9 mouse cellular contexts compared by ENCODE assay signal in genomic region chr6:146685781-146686308, GRCm38 (mm10). TPM values are rescaled to one million over a fixed set of nuclear protein-coding genes. Genes with fewer than 3 reads are reported as not detected.
DNase-seq lines count a peak whose midpoint lies in the region; ATAC-seq lines count a peak whose summit lies in the region.
"Had no signal": no experiment of that assay in that cellular context is flagged by ENCODE, and none has a peak within 500 bp of the region (broad histone marks: within the 10 kb centered on the region; RNA-seq: fewer than 3 reads in every experiment).

No protein-coding gene starts in this region.

- no peaks in the 10 kb centered on the region for H3K4me1 ChIP-seq in intestine, embryonic 16.5 days (ENCODE audit: control insufficient read depth, insufficient read depth, low read length)

- 67% methylated on average over 17 of the region's 17 CpGs for WGBS in intestine, embryonic 16.5 days

- no peak overlapping the region for H3K9ac ChIP-seq in intestine, embryonic 16.5 days (ENCODE audit: low read depth, low read length)

- peak; percentile 70 for ATAC-seq in intestine, embryonic 16.5 days
- peak; percentile 88 for ATAC-seq in megakaryocyte-erythroid progenitor cell, adult 5-6 weeks (replicated peaks; ENCODE audit: low FRiP score, low TSS enrichment, poor library complexity, severe bottlenecking)

- intact Hi-C loops in gastrocnemius, postnatal 14 days (cut with DNase I; ENCODE audit: low total_unique reads), result no loop called here

- peak; percentile 48 for DNase-seq in kidney, postnatal 10 days
- DNase-seq in kidney, adult 11 months, result no peak
- DNase-seq in Muller cell, postnatal 12 days (ENCODE audit: inconsistent ontology term), result peak; percentile 15
- DNase-seq in gastrocnemius, postnatal 14 days, result peak; percentile 37
- DNase-seq in urinary bladder, postnatal 25 days (ENCODE audit: low spot score), result peak; percentile 42
- DNase-seq in neural tube, embryonic 10.5 days (ENCODE audit: extremely low spot score, low spot score), result no peak

- no peaks in the 10 kb centered on the region for H3K36me3 ChIP-seq in intestine, embryonic 16.5 days (ENCODE audit: control insufficient read depth, insufficient read depth, low read length)

- H3K27ac ChIP-seq in intestine, embryonic 16.5 days (ENCODE audit: low read length), result no peak overlapping the region
- H3K27ac ChIP-seq: kidney, postnatal 0 days had no signal

- no peaks in the 10 kb centered on the region for H3K9me3 ChIP-seq in intestine, embryonic 16.5 days (ENCODE audit: control insufficient read depth, low read length)

- H3K27me3 ChIP-seq in intestine, embryonic 16.5 days (replicated peaks; ENCODE audit: control insufficient read depth, insufficient read depth, low read length), result no peaks in the 10 kb centered on the region

- no peak overlapping the region for H3K4me2 ChIP-seq in intestine, embryonic 16.5 days (ENCODE audit: low read depth, low read length)

- H3K4me3 ChIP-seq in intestine, embryonic 16.5 days (ENCODE audit: low read length), result no peak overlapping the region

RNA-seq across cellular contexts. Expression of gene Stk38l, which starts 39.0 kb away (rescaled TPM):
- total RNA-seq in gastrocnemius, postnatal 14 days (2021), result 1 to 10 TPM; 6.9 to 7.5 TPM
- polyA plus RNA-seq in intestine, embryonic 16.5 days (2015; fragmentation: Nextera tagmentation; extraction: Ambion mirVana), result 17.1 and 17.9 TPM in 2 replicates
- total RNA-seq in megakaryocyte-erythroid progenitor cell, adult 5-6 weeks (2014; fragmentation: Nextera tagmentation), result 2.7 and 4.5 TPM in 2 replicates
- 3.4 and 6.6 TPM in 2 replicates for total RNA-seq in megakaryocyte-erythroid progenitor cell, adult 5-6 weeks (2017)

RNA-seq across cellular contexts. Expression of gene Tm7sf3, which starts 43.2 kb away (rescaled TPM):
- 10 to 100 TPM; 12.3 to 14.8 TPM for total RNA-seq in gastrocnemius, postnatal 14 days (2021)
- polyA plus RNA-seq in intestine, embryonic 16.5 days (2015; fragmentation: Nextera tagmentation; extraction: Ambion mirVana), result 33.2 and 36.7 TPM in 2 replicates
- 47.6 and 57.4 TPM in 2 replicates for total RNA-seq in megakaryocyte-erythroid progenitor cell, adult 5-6 weeks (2014; fragmentation: Nextera tagmentation)
- total RNA-seq in megakaryocyte-erythroid progenitor cell, adult 5-6 weeks (2017), result 60.9 and 68.3 TPM in 2 replicates

RNA-seq across cellular contexts. Expression of gene Med21, which starts 43.5 kb away (rescaled TPM):
- 10 to 100 TPM; 36.7 to 40.3 TPM for total RNA-seq in gastrocnemius, postnatal 14 days (2021)
- polyA plus RNA-seq in intestine, embryonic 16.5 days (2015; fragmentation: Nextera tagmentation; extraction: Ambion mirVana), result 105 and 110 TPM in 2 replicates
- 70.8 and 85.1 TPM in 2 replicates for total RNA-seq in megakaryocyte-erythroid progenitor cell, adult 5-6 weeks (2014; fragmentation: Nextera tagmentation)
- total RNA-seq in megakaryocyte-erythroid progenitor cell, adult 5-6 weeks (2017), result 83.8 and 89.7 TPM in 2 replicates

Comparison
In these comparisons a context has a peak if more than half of its experiments do, and no peak if none do; other contexts are left out.
1. DNase-seq: peak in kidney, postnatal 10 days (single experiment), Muller cell, postnatal 12 days (single experiment), gastrocnemius, postnatal 14 days (single experiment) and urinary bladder, postnatal 25 days (single experiment); none in kidney, adult 11 months (single experiment) and neural tube, embryonic 10.5 days (single experiment).